Mouse (Mus musculus): ENCODE measurements around the gene Gabpb2.

DNA sequence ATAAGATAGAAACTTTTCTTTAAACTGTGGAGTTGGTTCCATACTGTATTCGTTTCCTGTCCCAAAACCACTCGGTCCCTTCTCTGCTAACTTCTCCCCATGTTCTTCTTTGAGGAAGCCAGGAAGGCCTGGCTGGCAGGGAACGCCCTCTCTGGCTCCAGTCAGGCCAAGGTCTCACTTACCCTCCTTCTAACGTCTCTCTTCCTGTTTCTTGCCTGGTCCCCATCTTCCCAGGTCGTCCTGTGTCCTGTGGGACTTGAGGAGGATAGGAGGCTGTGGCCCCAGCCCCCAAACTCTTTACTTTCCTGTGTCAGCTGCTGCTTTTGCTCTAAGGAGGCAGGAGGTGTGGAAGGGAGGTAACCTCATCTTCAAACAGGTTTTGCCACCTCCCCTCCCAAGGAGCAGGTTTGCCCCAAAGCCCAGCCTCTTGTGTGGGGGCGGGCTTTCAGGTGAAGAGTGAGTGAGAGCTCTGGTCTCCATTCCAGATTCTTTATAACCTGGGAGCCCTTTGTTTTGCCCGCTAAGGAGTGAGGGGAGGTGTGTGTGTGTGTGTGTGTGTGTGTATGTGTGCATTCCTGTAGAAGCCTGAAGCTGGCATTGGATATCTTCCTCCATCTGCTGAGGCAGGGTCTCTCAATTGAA, 33.2 kb upstream of the Gabpb2 start, which contains the start of gene Bnipl:
- TF ChIP-seq CTCF (IDR thresholded peaks at IDR 0.05; ENCODE audit: borderline replicate concordance, insufficient read depth, low read length), result no peak
- TF ChIP-seq POLR2A (IDR thresholded peaks at IDR 0.05; ENCODE audit: low read depth, low read length), result no peak

Data from embryonic fibroblast, embryonic 13.5 days (primary cell).